Mouse (Mus musculus): ENCODE results near the gene Pcolce2.

GRCm38 (mm10) chr9:95685660-95686440 lies 48.4 kb downstream of the Pcolce2 start:
- TF ChIP-seq CTCF (IDR thresholded peaks at IDR 0.05 in 2 of 3, conservative IDR thresholded peaks at IDR 0.05 in 1 of 3; ENCODE audit: control insufficient read depth in 1 of 3, insufficient read depth in 1 of 3, low read depth in 2 of 3, low read length in 3 of 3, poor library complexity in 1 of 3, severe bottlenecking in 1 of 3) (no peak), TAL1 (IDR thresholded peaks at IDR 0.05; ENCODE audit: low read length) (no peak), TBP (IDR thresholded peaks at IDR 0.05; ENCODE audit: low read depth, low read length) (no peak), EP300 (IDR thresholded peaks at IDR 0.05; ENCODE audit: low read depth in 1 of 2, low read length in 2 of 2) (no peak), ELF1 (IDR thresholded peaks at IDR 0.05; ENCODE audit: low read depth, low read length) (no peak)

All from MEL (cell line).